Comparison of ENCODE assay signal across 7 mouse cellular contexts in the genomic region with DNA sequence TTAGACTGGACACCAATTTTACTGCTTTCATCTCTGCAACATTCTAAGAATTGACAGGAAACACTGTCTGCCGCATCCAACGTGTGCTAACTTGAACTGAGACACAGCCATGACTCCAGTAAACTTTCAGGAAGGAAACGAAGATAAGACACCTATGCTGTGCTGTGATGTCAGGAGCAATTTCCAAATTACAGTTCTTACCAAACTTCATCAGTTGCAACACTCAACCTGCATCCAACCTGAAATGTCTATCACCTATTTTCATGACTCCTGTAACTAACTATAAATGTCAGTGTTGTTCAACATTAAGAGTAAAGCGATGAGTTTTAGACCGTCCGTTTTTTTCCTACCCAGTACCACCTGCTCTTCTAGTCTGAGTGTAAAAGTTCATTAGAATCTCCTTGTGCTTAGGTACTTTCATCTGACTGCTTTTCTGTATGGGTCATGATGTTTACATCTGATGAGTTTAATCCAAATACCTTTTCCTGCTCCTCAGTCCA. TPM values are rescaled to one million over a fixed set of nuclear protein-coding genes. Genes with fewer than 3 reads are reported as not detected.
A peak's percentile ranks its signal among the peaks of the same experiment; 100 is the strongest.
DNase-seq lines count a peak whose midpoint lies in the region; ATAC-seq and TF ChIP-seq lines count a peak whose summit lies in the region.

No protein-coding gene starts in this region.

- H3K36me3 ChIP-seq in testis, adult 2 months (ENCODE audit: control insufficient read depth, insufficient read depth, low read length) = no peaks in the 10 kb centered on the region
- H3K36me3 ChIP-seq in forebrain, embryonic 13.5 days (ENCODE audit: poor library complexity, severe bottlenecking) = no peaks in the 10 kb centered on the region
- no peaks in the 10 kb centered on the region for H3K36me3 ChIP-seq in liver, embryonic 14.5 days (replicated peaks; ENCODE audit: control insufficient read depth, insufficient read depth, low read depth)

- peak overlapping the region; percentile 88 for H3K4me2 ChIP-seq in forebrain, embryonic 13.5 days
- peak overlapping the region; percentile 98 for H3K4me2 ChIP-seq in liver, embryonic 14.5 days (ENCODE audit: low read depth)

- H3K9ac ChIP-seq in forebrain, embryonic 13.5 days = peak overlapping the region; percentile 93
- peak overlapping the region; percentile 90 for H3K9ac ChIP-seq in liver, embryonic 14.5 days (replicated peaks)

- H3K4me1 ChIP-seq in testis, adult 2 months (ENCODE audit: control insufficient read depth, insufficient read depth, low read length) = no peaks in the 10 kb centered on the region; the same call in 1 of the 2 replicates
- H3K4me1 ChIP-seq in forebrain, embryonic 13.5 days = peaks cover 20% of the 10 kb centered on the region
- H3K4me1 ChIP-seq in liver, embryonic 14.5 days (replicated peaks; ENCODE audit: control insufficient read depth in 2 of 2, insufficient read depth in 2 of 2, low read length in 1 of 2) = peaks cover 16 to 20% of the 10 kb centered on the region in 2 experiments

- ATAC-seq in forebrain, embryonic 13.5 days = no peak
- ATAC-seq in liver, embryonic 14.5 days (ENCODE audit: insufficient read depth) = no peak
- ATAC-seq in inflammation-experienced regulatory T-cells, adult 6 months = no peak

- TF ChIP-seq CTCF in testis, adult 2 months (IDR thresholded peaks at IDR 0.05; ENCODE audit: control insufficient read depth, insufficient read depth, insufficient replicate concordance, low read depth, low read length) = no peak
- no peak for TF ChIP-seq CTCF in liver, embryonic 14.5 days (IDR thresholded peaks at IDR 0.05; ENCODE audit: low read depth)

- no peak for DNase-seq in testis, postnatal 14 days (ENCODE audit: low spot score)
- no peak for DNase-seq in liver, embryonic 14.5 days (ENCODE audit: low read depth in 3 of 3, low spot score in 3 of 3)
- DNase-seq in frontal cortex, postnatal 36 days (ENCODE audit: low spot score in 2 of 2) = no peak
- no peak for DNase-seq in cerebellum, adult 9-11 months

- no peaks in the 10 kb centered on the region for H3K27me3 ChIP-seq in testis, adult 2 months (ENCODE audit: control insufficient read depth, insufficient read depth, low read length)
- H3K27me3 ChIP-seq in forebrain, embryonic 13.5 days = no peaks in the 10 kb centered on the region
- no peaks in the 10 kb centered on the region for H3K27me3 ChIP-seq in liver, embryonic 14.5 days (ENCODE audit: control insufficient read depth, insufficient read depth, low read length)

- H3K4me3 ChIP-seq in testis, adult 2 months (ENCODE audit: control insufficient read depth, low read depth, low read length) = peak overlapping the region; percentile 85; the same call in 1 of the 2 replicates
- peak overlapping the region; percentile 93 for H3K4me3 ChIP-seq in forebrain, embryonic 13.5 days
- peak overlapping the region; percentile 79 to 81 for H3K4me3 ChIP-seq in liver, embryonic 14.5 days (ENCODE audit: insufficient read depth in 1 of 2, low read depth in 2 of 2, low read length in 2 of 2)

- TF ChIP-seq EP300 in liver, embryonic 14.5 days (IDR thresholded peaks at IDR 0.05; ENCODE audit: low read depth) = no peak

- H3K9me3 ChIP-seq in forebrain, embryonic 13.5 days (replicated peaks) = no peaks in the 10 kb centered on the region
- H3K9me3 ChIP-seq in liver, embryonic 14.5 days (ENCODE audit: control insufficient read depth, low read length) = no peaks in the 10 kb centered on the region

- WGBS in forebrain, embryonic 13.5 days = 71% methylated on average over 6 of the region's 6 CpGs
- WGBS in liver, embryonic 14.5 days (ENCODE audit: insufficient replicate concordance) = 36% methylated on average over 6 of the region's 6 CpGs

- no peak for TF ChIP-seq POLR2A in testis, adult 2 months (IDR thresholded peaks at IDR 0.05; ENCODE audit: control insufficient read depth, low read depth, low read length)

- H3K27ac ChIP-seq in testis, adult 2 months (ENCODE audit: control insufficient read depth, insufficient read depth, low read depth, low read length) = no peak overlapping the region
- H3K27ac ChIP-seq in forebrain, embryonic 13.5 days = no peak overlapping the region
- peak overlapping the region; percentile 85 for H3K27ac ChIP-seq in liver, embryonic 14.5 days

RNA-seq across cellular contexts. Expression of a gene that starts 3.2 kb away (rescaled TPM):
- polyA plus RNA-seq in testis, adult 2 months (2012; rRNA removed) = 26.0 and 27.5 TPM in 2 replicates
- 54.0 and 58.6 TPM in 2 replicates for polyA plus RNA-seq in forebrain, embryonic 13.5 days (2015; fragmentation: Nextera tagmentation; extraction: Ambion mirVana)
- 15.7 and 19.7 TPM in 2 replicates for polyA plus RNA-seq in liver, embryonic 14.5 days (2012; rRNA removed)
- 29.7 and 31.2 TPM in 2 replicates for polyA plus RNA-seq in liver, embryonic 14.5 days (2014; fragmentation: Nextera tagmentation; extraction: Ambion mirVana)
- polyA plus RNA-seq in inflammation-experienced regulatory T-cells, adult 6 months (2017; shearing (Covaris generic)) = 10 to 100 TPM; 25.7 to 33.5 (median 27.4) TPM

RNA-seq across cellular contexts. Expression of a gene that starts 16.9 kb away (rescaled TPM):
- polyA plus RNA-seq in testis, adult 2 months (2012; rRNA removed) = 187 and 212 TPM in 2 replicates
- polyA plus RNA-seq in forebrain, embryonic 13.5 days (2015; fragmentation: Nextera tagmentation; extraction: Ambion mirVana) = 160 TPM in 2 replicates
- 29.4 and 41.6 TPM in 2 replicates for polyA plus RNA-seq in liver, embryonic 14.5 days (2012; rRNA removed)
- 95.4 and 98.7 TPM in 2 replicates for polyA plus RNA-seq in liver, embryonic 14.5 days (2014; fragmentation: Nextera tagmentation; extraction: Ambion mirVana)
- 100 to 1,000 TPM in 2 of 3 experiments, 10 to 100 TPM in 1; 96.8 to 153 (median 100) TPM for polyA plus RNA-seq in inflammation-experienced regulatory T-cells, adult 6 months (2017; shearing (Covaris generic))

RNA-seq across cellular contexts. Expression of a gene that starts 16.9 kb away (rescaled TPM):
- polyA plus RNA-seq in testis, adult 2 months (2012; rRNA removed) = 11.8 and 12.9 TPM in 2 replicates
- 10.0 and 10.5 TPM in 2 replicates for polyA plus RNA-seq in forebrain, embryonic 13.5 days (2015; fragmentation: Nextera tagmentation; extraction: Ambion mirVana)
- polyA plus RNA-seq in liver, embryonic 14.5 days (2012; rRNA removed) = 3.9 and 4.7 TPM in 2 replicates
- 2.8 and 3.7 TPM in 2 replicates for polyA plus RNA-seq in liver, embryonic 14.5 days (2014; fragmentation: Nextera tagmentation; extraction: Ambion mirVana)
- polyA plus RNA-seq in inflammation-experienced regulatory T-cells, adult 6 months (2017; shearing (Covaris generic)) = 1 to 10 TPM; 6.0 to 8.5 (median 6.1) TPM
